Mouse (Mus musculus) hematopoietic stem cell, adult 5-6 weeks (primary cell): ENCODE results near the gene Sirt1. TPM values are rescaled to one million over a fixed set of nuclear protein-coding genes. Genes with fewer than 3 reads are reported as not detected.

Experiments used
- total RNA-seq: library from RNA; stranded (forward); fragments of 172-1452, 232-1000 nt; gene quantifications from 2 replicates; pipeline ENCODE4 v1.2.3, GENCODE M21; 2017

Gene Sirt1
- total RNA-seq, 1 experiment from 2014 or later: 47.6 TPM

Other genes starting within 250 kb of the Sirt1 start
- not detected in 2 replicates for gene Mypn, start 177.8 kb downstream of the Sirt1 start, total RNA-seq
- 57.3 and 61.5 TPM in 2 replicates for gene Herc4, start 137.9 kb downstream of the Sirt1 start, total RNA-seq
- 1.7 and 5.0 TPM in 2 replicates for gene Dnajc12, start 739 bp upstream of the Sirt1 start, total RNA-seq
- not detected in 2 replicates for gene Gm7075, start 40.1 kb upstream of the Sirt1 start, total RNA-seq
- gene Ctnna3, start 48.4 kb upstream of the Sirt1 start, total RNA-seq: not detected in 2 replicates